Mouse (Mus musculus) kidney, postnatal 14 days (tissue): ENCODE measurements around the gene Mucl1.
A peak's percentile ranks its signal among the peaks of the same experiment; 100 is the strongest.
"Not testable (repeated sequence)": the region's sequence is repeated elsewhere in the genome, so short reads cannot be mapped to it uniquely, and the experiment has no call there.

Experiments
- DNase-seq: peaks from one replicate; pipeline ENCODE4 v3.0.0; 2022; ENCODE audit warnings: mixed read lengths

The Mucl1 gene

GRCm38 (mm10) chr15:103755369-103755768 lies at the start of gene Mucl1:
Mucl1 (minus strand) TSS chr15:103755469.
- no peak for DNase-seq

DNA sequence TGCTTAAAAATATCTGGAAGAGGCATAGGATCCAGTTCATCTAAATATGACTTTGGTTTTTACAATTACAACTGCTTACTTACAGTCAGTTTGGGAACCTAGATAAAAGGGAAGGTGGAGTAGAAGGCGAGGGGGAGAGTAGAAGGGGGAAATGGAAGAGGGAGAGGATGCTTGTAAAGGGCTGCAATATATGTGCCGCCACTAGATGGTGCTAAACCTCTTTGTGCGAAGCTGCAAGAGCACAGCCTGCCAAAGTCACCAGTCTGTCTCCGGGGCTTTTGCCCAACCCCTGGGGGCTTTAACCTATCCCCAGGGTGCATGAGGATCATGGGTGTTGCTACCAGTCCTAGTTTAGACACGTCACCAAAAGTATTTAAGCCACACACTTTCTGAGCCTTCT lies 11.6 kb upstream of the Mucl1 start:
- DNase-seq, result peak; percentile 18

DNA sequence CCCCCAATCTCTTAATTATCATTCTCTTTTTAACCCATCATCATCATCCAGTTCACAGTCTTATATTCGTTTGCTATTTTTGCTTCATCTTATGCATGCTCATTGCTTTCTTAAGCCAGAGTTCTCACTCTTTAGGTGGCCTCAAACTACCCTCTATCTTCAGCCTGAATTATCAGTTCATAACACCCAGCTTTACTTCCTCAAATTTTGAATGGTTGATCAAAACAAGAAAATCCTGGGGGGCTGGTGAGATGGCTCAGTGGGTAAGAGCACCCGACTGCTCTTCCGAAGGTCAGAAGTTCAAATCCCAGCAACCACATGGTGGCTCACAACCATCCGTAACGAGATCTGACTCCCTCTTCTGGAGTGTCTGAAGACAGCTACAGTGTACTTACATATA lies 38.4 kb downstream of the Mucl1 start:
- not testable (repeated sequence) for DNase-seq
